Mouse (Mus musculus) midbrain, embryonic 15.5 days (tissue): ENCODE measurements around the gene Slc5a2. TPM values are rescaled to one million over a fixed set of nuclear protein-coding genes. Genes with fewer than 3 reads are reported as not detected.

ENCODE experiments used
- ATAC-seq: fragments of 200-750 bp; cut with Nextera tagmentation; replicated peaks from 2 replicates; pipeline ENCODE4 v1.8.0; 2017; ENCODE audit warnings: moderate TSS enrichment
- H3K27ac ChIP-seq: fragments of 300-500 bp; sonication (generic); 2 replicates; pipeline ENCODE4 v1.5.1; 2015; ENCODE audit warnings: mild to moderate bottlenecking, inconsistent platforms
- H3K27me3 ChIP-seq: fragments of 300-500 bp; sonication (generic); replicated peaks from 2 replicates; pipeline ENCODE4 v1.6.1; 2015; ENCODE audit warnings: inconsistent platforms
- H3K36me3 ChIP-seq: fragments of 300-500 bp; sonication (generic); replicated peaks from 2 replicates; pipeline ENCODE4 v1.6.1; 2015; ENCODE audit warnings: inconsistent platforms
- H3K4me1 ChIP-seq: fragments of 300-500 bp; sonication (generic); 2 replicates; pipeline ENCODE4 v1.6.1; 2015; ENCODE audit warnings: inconsistent platforms
- H3K4me2 ChIP-seq: fragments of 300-500 bp; sonication (generic); 2 replicates; pipeline ENCODE4 v1.6.1; 2015; ENCODE audit warnings: inconsistent platforms, mild to moderate bottlenecking, moderate library complexity
- H3K4me3 ChIP-seq: fragments of 300-500 bp; sonication (generic); 2 replicates; pipeline ENCODE4 v1.5.1; 2015; ENCODE audit warnings: mild to moderate bottlenecking, inconsistent platforms
- H3K9ac ChIP-seq: fragments of 300-500 bp; sonication (generic); 2 replicates; pipeline ENCODE4 v1.6.1; 2015; ENCODE audit warnings: mild to moderate bottlenecking, inconsistent platforms
- H3K9me3 ChIP-seq: fragments of 300-500 bp; sonication (generic); 2 replicates; pipeline ENCODE4 v1.6.1; 2016; ENCODE audit warnings: inconsistent platforms
- WGBS: fragments of 180-500 bp; shearing (Covaris S2); methylation state at CpG from one replicate; pipeline ENCODE4 v1.1.7; 2015; ENCODE audit warnings: mixed read lengths; 5-methylcytosine and 5-hydroxymethylcytosine counted together
- polyA plus RNA-seq: library from polyadenylated mRNA; unstranded; fragments of >200 nt; fragmentation: Nextera tagmentation; extraction: Ambion mirVana; gene quantifications from 2 replicates; pipeline ENCODE4 v1.2.1, GENCODE M21; 2015

Gene Slc5a2
- polyA plus RNA-seq, 1 experiment from 2014 or later: 0.12 TPM

- 0 out of 2 replicates have a peak, but pooled peaks cover 3% of the 10 kb centered on the region for H3K27me3 ChIP-seq
- H3K4me2 ChIP-seq: no peak overlapping the region
- WGBS: 59% methylated on average over 2 of the region's 2 CpGs
Observed at GRCm38 (mm10) chr7:128254978-128255377, 10.5 kb upstream of the Slc5a2 start.

GRCm38 (mm10) chr7:128255757-128256156, 9.7 kb upstream of the Slc5a2 start:
- WGBS: 87% methylated on average over 5 of the region's 5 CpGs
- no peak for ATAC-seq
- Histone ChIP-seq H3K4me1 (peaks cover 14% of the 10 kb centered on the region; the same call in 1 of the 2 replicates), H3K36me3 (no peaks in the 10 kb centered on the region), H3K4me3 (no peak overlapping the region), H3K9ac (no peak overlapping the region), H3K4me2 (no peak overlapping the region), H3K9me3 (no peaks in the 10 kb centered on the region), H3K27me3 (0 out of 2 replicates have a peak, but pooled peaks cover 3% of the 10 kb centered on the region), H3K27ac (no peak overlapping the region)

More at GRCm38 (mm10) chr7:128254978-128255377, 10.5 kb upstream of the Slc5a2 start:
- H3K9ac ChIP-seq: no peak overlapping the region
- no peak overlapping the region for H3K27ac ChIP-seq
- no peaks in the 10 kb centered on the region for H3K9me3 ChIP-seq
- no peak for ATAC-seq
- H3K4me3 ChIP-seq: no peak overlapping the region
- H3K4me1 ChIP-seq: peaks cover 14% of the 10 kb centered on the region; the same call in 1 of the 2 replicates
- no peaks in the 10 kb centered on the region for H3K36me3 ChIP-seq

- 54% methylated on average over 5 of the region's 5 CpGs for WGBS
- no peak for ATAC-seq
- Histone ChIP-seq H3K4me3 (no peak overlapping the region), H3K36me3 (no peaks in the 10 kb centered on the region), H3K4me1 (peaks cover 14% of the 10 kb centered on the region; the same call in 1 of the 2 replicates), H3K27me3 (0 out of 2 replicates have a peak, but pooled peaks cover 2% of the 10 kb centered on the region), H3K9ac (no peak overlapping the region), H3K4me2 (no peak overlapping the region), H3K27ac (no peak overlapping the region), H3K9me3 (no peaks in the 10 kb centered on the region)
Observed at GRCm38 (mm10) chr7:128256783-128257334, 8.6 kb upstream of the Slc5a2 start.

GRCm38 (mm10) chr7:128266056-128266455, 599 bp downstream of the Slc5a2 start:
- H3K4me1 ChIP-seq: no peaks in the 10 kb centered on the region
- no peaks in the 10 kb centered on the region for H3K9me3 ChIP-seq
- no peak for ATAC-seq
- WGBS: 78% methylated on average over 5 of the region's 5 CpGs
- no peak overlapping the region for H3K9ac ChIP-seq
- no peaks in the 10 kb centered on the region for H3K27me3 ChIP-seq
- no peak overlapping the region for H3K4me3 ChIP-seq
- H3K4me2 ChIP-seq: no peak overlapping the region
- no peak overlapping the region for H3K27ac ChIP-seq
- H3K36me3 ChIP-seq: 0 out of 2 replicates have a peak, but pooled peaks cover under 1% of the 10 kb centered on the region

- H3K36me3 ChIP-seq: 0 out of 2 replicates have a peak, but pooled peaks cover 7% of the 10 kb centered on the region
- WGBS: 66% methylated on average over 13 of the region's 13 CpGs
- no peak overlapping the region for H3K4me2 ChIP-seq
- no peaks in the 10 kb centered on the region for H3K4me1 ChIP-seq
- no peak overlapping the region for H3K27ac ChIP-seq
- H3K9ac ChIP-seq: no peak overlapping the region
- no peaks in the 10 kb centered on the region for H3K9me3 ChIP-seq
- H3K27me3 ChIP-seq: no peaks in the 10 kb centered on the region
- H3K4me3 ChIP-seq: no peak overlapping the region
- no peak for ATAC-seq
Observed at GRCm38 (mm10) chr7:128267391-128267790, 1.9 kb downstream of the Slc5a2 start.

GRCm38 (mm10) chr7:128267813-128268212, 2.4 kb downstream of the Slc5a2 start:
- no peak overlapping the region for H3K4me3 ChIP-seq
- 0 out of 2 replicates have a peak, but pooled peaks cover 8% of the 10 kb centered on the region for H3K36me3 ChIP-seq
- no peaks in the 10 kb centered on the region for H3K9me3 ChIP-seq
- WGBS: 91% methylated on average over 7 of the region's 7 CpGs
- no peak overlapping the region for H3K9ac ChIP-seq
- H3K27me3 ChIP-seq: no peaks in the 10 kb centered on the region
- no peak for ATAC-seq
- no peak overlapping the region for H3K4me2 ChIP-seq
- H3K27ac ChIP-seq: no peak overlapping the region
- H3K4me1 ChIP-seq: no peaks in the 10 kb centered on the region

GRCm38 (mm10) chr7:128270431-128270850, 5.0 kb downstream of the Slc5a2 start:
- no peak overlapping the region for H3K4me3 ChIP-seq
- H3K9ac ChIP-seq: no peak overlapping the region
- ATAC-seq: no peak; the same call in 1 of the 2 replicates
- H3K9me3 ChIP-seq: no peaks in the 10 kb centered on the region
- no peak overlapping the region for H3K27ac ChIP-seq
- no peaks in the 10 kb centered on the region for H3K4me1 ChIP-seq
- H3K27me3 ChIP-seq: no peaks in the 10 kb centered on the region
- no peak overlapping the region for H3K4me2 ChIP-seq
- WGBS: 71% methylated on average over 13 of the region's 13 CpGs
- H3K36me3 ChIP-seq: 0 out of 2 replicates have a peak, but pooled peaks cover 8% of the 10 kb centered on the region

GRCm38 (mm10) chr7:128271496-128271895, 6.0 kb downstream of the Slc5a2 start:
- no peaks in the 10 kb centered on the region for H3K9me3 ChIP-seq
- no peak overlapping the region for H3K4me2 ChIP-seq
- no peaks in the 10 kb centered on the region for H3K27me3 ChIP-seq
- H3K9ac ChIP-seq: no peak overlapping the region
- no peak for ATAC-seq
- no peak overlapping the region for H3K4me3 ChIP-seq
- H3K4me1 ChIP-seq: no peaks in the 10 kb centered on the region
- H3K36me3 ChIP-seq: 0 out of 2 replicates have a peak, but pooled peaks cover 14% of the 10 kb centered on the region
- 97% methylated on average over 9 of the region's 9 CpGs for WGBS
- no peak overlapping the region for H3K27ac ChIP-seq

- WGBS: 94% methylated on average over 6 of the region's 6 CpGs
- 0 out of 2 replicates have a peak, but pooled peaks cover 20% of the 10 kb centered on the region for H3K36me3 ChIP-seq
Observed at GRCm38 (mm10) chr7:128276051-128276450, 10.6 kb downstream of the Slc5a2 start.

GRCm38 (mm10) chr7:128279750-128280149, 14.3 kb downstream of the Slc5a2 start:
- H3K27me3 ChIP-seq: no peaks in the 10 kb centered on the region
- H3K27ac ChIP-seq: no peak overlapping the region
- H3K4me2 ChIP-seq: no peak overlapping the region
- peaks cover 11% of the 10 kb centered on the region; the same call in 1 of the 2 replicates for H3K36me3 ChIP-seq
- H3K4me3 ChIP-seq: no peak overlapping the region
- 85% methylated on average over 4 of the region's 4 CpGs for WGBS
- H3K9ac ChIP-seq: no peak overlapping the region
- no peaks in the 10 kb centered on the region for H3K9me3 ChIP-seq
- ATAC-seq: no peak
- H3K4me1 ChIP-seq: 0 out of 2 replicates have a peak, but pooled peaks cover 8% of the 10 kb centered on the region

More at GRCm38 (mm10) chr7:128276051-128276450, 10.6 kb downstream of the Slc5a2 start:
- H3K27ac ChIP-seq: no peak overlapping the region
- no peak for ATAC-seq
- no peak overlapping the region for H3K4me2 ChIP-seq
- no peak overlapping the region for H3K9ac ChIP-seq
- no peak overlapping the region for H3K4me3 ChIP-seq
- H3K9me3 ChIP-seq: no peaks in the 10 kb centered on the region
- no peaks in the 10 kb centered on the region for H3K4me1 ChIP-seq
- H3K27me3 ChIP-seq: no peaks in the 10 kb centered on the region

- Histone ChIP-seq H3K4me3 (no peak overlapping the region), H3K4me1 (0 out of 2 replicates have a peak, but pooled peaks cover 8% of the 10 kb centered on the region), H3K36me3 (peaks cover 4% of the 10 kb centered on the region; the same call in 1 of the 2 replicates), H3K9ac (no peak overlapping the region), H3K27ac (no peak overlapping the region), H3K27me3 (no peaks in the 10 kb centered on the region), H3K9me3 (no peaks in the 10 kb centered on the region), H3K4me2 (no peak overlapping the region)
- no peak for ATAC-seq
- WGBS: 69% methylated on average over 11 of the region's 11 CpGs
Observed at GRCm38 (mm10) chr7:128281765-128282164, 16.3 kb downstream of the Slc5a2 start.

GRCm38 (mm10) chr7:128282532-128283244, 17.2 kb downstream of the Slc5a2 start:
- no peak for ATAC-seq

More at GRCm38 (mm10) chr7:128282532-128283244, 17.2 kb downstream of the Slc5a2 start:
- Histone ChIP-seq H3K27me3 (no peaks in the 10 kb centered on the region), H3K4me1 (0 out of 2 replicates have a peak, but pooled peaks cover 8% of the 10 kb centered on the region), H3K27ac (no peak overlapping the region), H3K4me2 (no peak overlapping the region), H3K36me3 (peaks cover 2% of the 10 kb centered on the region; the same call in 1 of the 2 replicates), H3K4me3 (no peak overlapping the region), H3K9me3 (no peaks in the 10 kb centered on the region), H3K9ac (no peak overlapping the region)
- 12% methylated on average over 7 of the region's 7 CpGs for WGBS
